Mouse (Mus musculus): ENCODE measurements around the gene Mroh2b.

Mroh2b gene

DNA sequence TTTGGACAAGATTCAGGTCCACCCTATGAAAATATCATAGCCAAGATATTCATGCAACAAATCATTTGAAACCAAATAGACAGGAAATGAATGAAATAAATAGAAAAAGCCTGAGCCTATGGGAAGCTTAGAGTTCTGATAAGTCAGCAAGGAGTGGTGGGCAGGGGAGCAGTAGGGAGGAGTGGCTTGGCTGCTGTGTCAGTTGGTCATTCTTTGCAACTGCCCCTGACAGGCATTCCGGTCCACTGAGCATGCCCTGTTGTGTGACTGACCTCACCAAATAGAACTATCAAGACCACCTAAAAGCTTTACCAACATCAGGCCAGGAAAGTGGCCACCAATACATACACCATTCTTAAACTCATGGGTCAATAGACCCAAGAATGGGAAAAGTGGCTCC is at the start of gene Mroh2b:
Gene Mroh2b, plus strand, starts transcription at position 301 of the 400 bp plus-strand sequence.
- DNase-seq (ENCODE audit: low spot score), result no peak

GRCm38 (mm10) chr15:4850015-4850414 is 48.5 kb upstream of the Mroh2b start:
- DNase-seq (ENCODE audit: low spot score), result no peak

GRCm38 (mm10) chr15:4894962-4895361 is 3.6 kb upstream of the Mroh2b start:
- no peak for DNase-seq (ENCODE audit: low spot score)

DNA sequence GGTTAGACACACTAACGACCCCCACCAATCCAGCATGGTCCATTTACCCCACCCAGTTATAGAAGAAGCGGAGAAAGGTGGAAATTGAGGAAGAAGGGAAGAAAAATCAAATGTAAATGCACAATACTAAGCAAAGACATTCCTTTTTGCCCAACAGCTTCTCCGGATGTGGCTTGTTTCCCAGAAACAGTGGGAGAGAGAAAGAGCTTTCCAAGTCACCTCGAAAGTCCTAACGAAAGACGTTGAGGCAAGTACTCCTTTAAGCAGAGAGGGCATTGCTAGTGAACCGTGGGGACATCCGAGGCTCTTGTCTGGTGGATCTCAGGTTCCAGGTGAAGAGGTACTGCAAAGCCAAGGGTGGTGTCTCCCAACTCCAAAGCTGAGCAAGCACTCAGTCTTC is 36.2 kb downstream of the Mroh2b start:
- DNase-seq (ENCODE audit: low spot score), result no peak

DNA sequence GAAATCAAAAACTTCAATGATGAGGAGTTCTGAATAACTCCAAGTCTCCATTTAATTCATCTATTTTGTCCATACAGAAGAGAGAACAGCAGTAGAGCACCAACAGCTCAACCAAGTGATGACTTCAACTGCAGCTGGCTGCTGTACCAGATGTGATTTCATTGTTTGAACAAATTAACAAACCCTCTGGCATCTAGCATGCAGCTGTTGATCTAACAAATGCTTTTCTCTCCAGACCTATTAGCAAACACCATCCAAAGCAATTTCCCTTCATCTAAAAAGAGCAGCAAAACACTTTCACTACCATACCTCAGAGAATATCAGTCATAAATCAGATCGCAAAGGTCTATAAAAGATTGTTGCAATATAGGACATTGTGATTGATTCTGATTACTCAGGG is 74.8 kb downstream of the Mroh2b start:
- no peak for DNase-seq (ENCODE audit: low spot score)

GRCm38 (mm10) chr15:5002903-5003302 is 104.4 kb downstream of the Mroh2b start:
- DNase-seq (ENCODE audit: low spot score), result no peak

DNA sequence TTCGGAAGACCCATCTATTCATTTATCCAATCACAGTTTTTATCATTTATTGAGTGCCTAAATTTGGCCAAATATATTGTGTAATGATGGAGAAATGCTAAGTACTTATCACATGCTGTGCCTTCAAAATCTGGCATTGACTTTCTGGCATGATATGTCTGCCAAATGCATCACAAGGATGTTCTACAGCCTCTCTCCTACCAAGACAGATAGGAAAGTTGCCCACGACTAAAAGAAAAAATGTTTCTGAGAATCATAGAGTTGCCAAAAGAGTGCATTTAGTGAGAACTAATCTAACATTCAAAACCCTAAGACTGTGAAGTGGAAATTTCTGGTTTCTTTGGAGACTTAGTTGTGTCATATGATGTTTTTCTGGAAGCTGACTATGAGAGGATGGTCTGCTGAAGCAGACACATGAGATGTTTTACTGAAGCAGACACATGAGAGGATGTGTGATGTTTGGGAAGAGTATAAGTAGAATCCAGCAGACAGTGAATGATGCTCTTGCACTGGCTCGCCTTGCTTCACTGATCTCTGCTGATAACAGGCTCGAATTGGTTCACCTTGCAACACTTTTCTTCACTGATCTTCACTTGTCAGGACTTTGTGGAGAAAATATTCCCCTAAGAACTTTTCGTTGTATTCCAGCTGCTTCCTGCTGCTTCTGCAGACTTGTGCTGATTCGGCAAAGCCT is 105.1 kb downstream of the Mroh2b start:
- DNase-seq (ENCODE audit: low spot score), result no peak

- no peak for DNase-seq (ENCODE audit: low spot score)
Measured at GRCm38 (mm10) chr15:5009644-5010107, 111.1 kb downstream of the Mroh2b start.

Data from layer of hippocampus, adult 11-12 months (tissue).